Mouse (Mus musculus) layer of hippocampus, adult 11-12 months (tissue): ENCODE data around the gene Mrps24.
A peak's percentile ranks its signal among the peaks of the same experiment; 100 is the strongest.

Experiments
- DNase-seq: peaks from one replicate; pipeline ENCODE4 v3.0.0; 2022; ENCODE audit warnings: low spot score

Gene Mrps24

GRCm38 (mm10) chr11:5715630-5716105 is at the start of gene Mrps24:
TSS of gene Mrps24 (minus strand) at chr11:5715680.
- no peak for DNase-seq

GRCm38 (mm10) chr11:5762633-5762982 is 47.1 kb upstream of the Mrps24 start:
- DNase-seq: no peak

GRCm38 (mm10) chr11:5761820-5762632 is 46.5 kb upstream of the Mrps24 start, which contains the start of gene Urgcp:
TSS of gene Urgcp (minus strand) at chr11:5762376.
- peak; percentile 93 for DNase-seq

- DNase-seq: no peak
These were observed 38.3 kb upstream of the Mrps24 start for GRCm38 (mm10) chr11:5753755-5754154.

- no peak for DNase-seq
These were observed 29.5 kb upstream of the Mrps24 start for GRCm38 (mm10) chr11:5744951-5745350.

- no peak for DNase-seq
These were observed 26.6 kb upstream of the Mrps24 start for GRCm38 (mm10) chr11:5742106-5742505.

- peak; percentile 74 for DNase-seq
These were observed 25.6 kb upstream of the Mrps24 start for GRCm38 (mm10) chr11:5740965-5741627.

- no peak for DNase-seq
These were observed 25.1 kb upstream of the Mrps24 start for GRCm38 (mm10) chr11:5740599-5740964.

- DNase-seq: no peak
These were observed 24.4 kb upstream of the Mrps24 start for GRCm38 (mm10) chr11:5739846-5740245.

- no peak for DNase-seq
These were observed 23.6 kb upstream of the Mrps24 start for GRCm38 (mm10) chr11:5738888-5739632.

- DNase-seq: no peak
These were observed 21.7 kb upstream of the Mrps24 start for GRCm38 (mm10) chr11:5737137-5737536.

- DNase-seq: no peak
These were observed 18.8 kb upstream of the Mrps24 start for GRCm38 (mm10) chr11:5734323-5734722.

- DNase-seq: no peak
These were observed 16.9 kb upstream of the Mrps24 start for GRCm38 (mm10) chr11:5732401-5732800.

- no peak for DNase-seq
These were observed 14.1 kb upstream of the Mrps24 start for GRCm38 (mm10) chr11:5729582-5729981.

GRCm38 (mm10) chr11:5718611-5719354 is 3.3 kb upstream of the Mrps24 start:
- DNase-seq: no peak

- no peak for DNase-seq
These were observed 1.6 kb upstream of the Mrps24 start for GRCm38 (mm10) chr11:5716938-5717705.

- DNase-seq: no peak
These were observed 766 bp upstream of the Mrps24 start for GRCm38 (mm10) chr11:5716246-5716645.

GRCm38 (mm10) chr11:5715179-5715578 is 301 bp downstream of the Mrps24 start:
- DNase-seq: no peak

- peak; percentile 85 for DNase-seq
These were observed 7.7 kb downstream of the Mrps24 start for GRCm38 (mm10) chr11:5707530-5708353.

GRCm38 (mm10) chr11:5706874-5707529 is 8.5 kb downstream of the Mrps24 start:
- DNase-seq: no peak
